Mouse (Mus musculus): Measurements from ENCODE around the gene Car10.
"Not testable (repeated sequence)": the region's sequence is repeated elsewhere in the genome, so short reads cannot be mapped to it uniquely, and the experiment has no call there.

Car10 gene

GRCm38 (mm10) chr11:93393371-93393770 is 295.5 kb downstream of the Car10 start:
- DNase-seq (ENCODE audit: low spot score in 2 of 2) = not testable (repeated sequence)

DNA sequence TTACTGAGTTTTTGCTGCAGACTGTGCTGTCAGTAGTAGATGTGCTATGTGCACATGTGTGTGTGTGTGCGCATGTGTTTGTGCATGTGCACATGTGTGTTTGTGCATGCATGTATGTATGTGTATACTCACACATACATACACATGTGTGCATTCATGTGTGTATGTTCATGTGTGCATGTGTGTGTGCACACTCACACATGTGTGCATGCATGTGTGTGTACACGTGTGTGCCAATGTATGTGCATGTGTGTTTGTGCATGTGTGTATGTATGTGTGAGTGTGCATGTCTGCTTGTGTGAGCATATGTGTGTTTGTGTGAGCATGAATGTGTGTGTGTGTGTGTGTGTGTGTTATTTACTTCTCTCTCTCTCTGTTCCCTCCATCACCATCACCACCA is 298.5 kb downstream of the Car10 start:
- no peak for DNase-seq (ENCODE audit: low spot score in 2 of 2)

GRCm38 (mm10) chr11:93401167-93401566 is 303.3 kb downstream of the Car10 start:
- DNase-seq (ENCODE audit: low spot score in 2 of 2) = not testable (repeated sequence)

DNA sequence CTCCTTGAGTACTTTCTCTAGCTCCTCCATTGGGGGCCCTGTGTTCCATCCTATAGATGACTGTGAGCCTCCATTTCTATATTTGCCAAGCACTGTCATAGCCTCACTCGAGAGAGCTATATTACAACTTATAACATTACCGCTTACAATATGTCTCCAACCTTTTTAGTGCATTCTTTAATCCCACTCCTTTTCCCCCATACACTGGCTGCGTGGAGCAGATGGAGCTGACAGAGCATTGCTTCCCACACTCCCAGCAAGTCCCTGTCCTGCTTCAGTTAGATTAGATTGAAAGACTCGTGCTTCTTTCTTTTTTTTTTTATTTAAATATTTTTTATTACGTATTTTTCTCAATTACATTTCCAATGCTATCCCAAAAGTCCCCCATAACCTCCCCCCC is 310.2 kb downstream of the Car10 start:
- DNase-seq (ENCODE audit: low spot score in 2 of 2) = no peak

GRCm38 (mm10) chr11:93431482-93431881 is 333.7 kb downstream of the Car10 start:
- no peak for DNase-seq (ENCODE audit: low spot score in 2 of 2)

DNA sequence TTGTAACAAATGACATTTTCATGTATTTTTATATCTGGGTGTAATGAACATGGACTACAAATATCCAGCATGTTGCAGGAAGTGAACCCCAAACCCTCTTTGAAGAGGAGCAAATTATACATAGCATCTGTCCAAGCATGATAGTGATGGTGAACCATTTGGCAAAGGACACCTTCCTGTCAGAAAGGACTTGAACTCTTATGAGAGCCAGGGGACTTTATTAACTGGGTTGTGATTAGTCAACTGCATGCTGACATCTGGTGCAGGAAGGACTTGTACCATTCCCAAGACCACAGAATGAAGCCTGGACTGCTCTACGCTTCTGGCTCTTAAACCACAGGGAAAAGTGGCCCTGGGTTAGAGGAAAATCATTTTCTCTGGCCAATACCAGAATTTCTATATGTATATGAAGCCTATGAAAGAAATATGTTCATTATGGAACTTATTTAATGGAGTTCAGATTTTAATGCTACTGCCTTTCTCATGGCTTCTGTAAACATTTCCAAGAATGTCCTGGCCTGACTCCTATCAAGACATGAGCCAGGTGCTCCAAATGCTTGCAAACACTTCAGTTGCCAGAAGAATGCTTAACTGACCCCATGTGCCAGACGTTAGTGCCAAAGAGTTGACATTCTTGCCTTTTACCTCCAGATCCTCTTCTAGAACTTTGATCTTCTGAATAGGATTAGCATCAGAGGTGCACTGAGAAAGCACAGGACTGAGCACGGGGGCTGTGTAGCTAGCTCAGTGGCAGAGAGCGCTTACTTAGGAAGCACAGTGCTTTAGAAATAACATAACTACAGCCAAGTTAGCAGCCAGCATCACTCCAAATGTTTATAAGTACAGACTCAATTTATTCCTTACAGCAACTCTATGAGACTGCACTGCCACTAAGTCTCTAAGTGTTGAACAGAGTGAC is 337.4 kb downstream of the Car10 start:
- no peak for DNase-seq (ENCODE audit: low spot score in 2 of 2)

GRCm38 (mm10) chr11:93436892-93437291 is 339.1 kb downstream of the Car10 start:
- DNase-seq (ENCODE audit: low spot score in 2 of 2) = no peak

DNA sequence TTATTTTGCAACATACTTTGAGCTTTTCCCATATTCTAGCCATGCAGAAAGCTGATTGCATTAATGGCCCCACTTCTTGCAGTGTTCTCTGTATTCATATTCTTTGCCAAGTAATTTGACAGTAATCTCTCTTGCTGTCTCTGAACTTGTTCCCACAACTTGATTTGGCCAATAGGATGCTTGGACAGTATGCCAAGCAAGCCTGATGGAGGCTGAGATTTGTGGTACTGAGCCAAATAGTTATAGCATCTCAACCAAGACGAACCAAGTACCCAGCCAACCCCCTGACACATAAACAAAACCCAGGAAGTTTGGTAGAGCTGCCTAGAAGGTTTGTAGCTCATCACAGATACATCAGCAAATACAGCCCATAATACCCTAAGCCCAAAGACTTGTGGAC is 342.6 kb downstream of the Car10 start:
- no peak for DNase-seq (ENCODE audit: low spot score in 2 of 2)

DNA sequence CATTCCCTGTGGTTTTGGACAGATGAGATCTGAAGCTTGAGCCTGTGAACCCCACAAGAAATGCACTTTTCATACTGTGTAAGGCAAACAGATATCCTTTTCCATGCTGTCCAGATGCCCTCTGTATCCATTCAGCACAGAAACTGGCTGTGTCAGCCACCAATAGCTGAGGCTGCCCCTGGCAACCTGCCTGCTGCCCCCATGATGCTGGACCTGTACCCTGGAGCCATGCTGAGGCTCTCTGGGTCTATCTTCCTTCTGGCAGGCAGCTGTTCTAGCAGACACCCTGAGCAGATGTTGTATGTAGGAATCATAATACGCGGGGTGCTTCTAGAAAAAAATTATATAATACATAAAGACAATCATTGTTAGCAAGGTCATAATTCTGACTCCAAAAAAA is 345.9 kb downstream of the Car10 start:
- no peak for DNase-seq (ENCODE audit: low spot score in 2 of 2)

DNA sequence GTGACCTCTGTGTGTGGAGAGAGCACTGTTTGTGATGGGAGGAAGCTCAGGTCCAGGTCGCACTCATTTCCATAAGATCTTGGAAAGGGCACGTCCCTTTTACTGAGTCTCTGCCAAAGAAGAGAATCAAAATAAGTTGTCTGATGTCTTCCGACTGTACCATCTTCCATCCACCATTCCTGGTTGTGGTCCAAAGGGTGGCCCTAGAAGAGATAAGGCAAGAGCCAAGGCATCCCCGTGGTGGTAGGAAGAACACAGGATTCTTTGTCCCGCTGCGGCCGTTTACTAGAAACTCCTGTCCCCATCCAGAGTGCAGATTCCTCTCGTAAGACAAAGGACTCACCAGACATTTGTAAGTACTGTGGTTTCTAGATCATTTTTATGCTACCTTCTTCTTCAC is 346.9 kb downstream of the Car10 start:
- no peak for DNase-seq (ENCODE audit: low spot score in 2 of 2)

GRCm38 (mm10) chr11:93447566-93447965 is 349.7 kb downstream of the Car10 start:
- DNase-seq (ENCODE audit: low spot score in 2 of 2) = no peak

DNA sequence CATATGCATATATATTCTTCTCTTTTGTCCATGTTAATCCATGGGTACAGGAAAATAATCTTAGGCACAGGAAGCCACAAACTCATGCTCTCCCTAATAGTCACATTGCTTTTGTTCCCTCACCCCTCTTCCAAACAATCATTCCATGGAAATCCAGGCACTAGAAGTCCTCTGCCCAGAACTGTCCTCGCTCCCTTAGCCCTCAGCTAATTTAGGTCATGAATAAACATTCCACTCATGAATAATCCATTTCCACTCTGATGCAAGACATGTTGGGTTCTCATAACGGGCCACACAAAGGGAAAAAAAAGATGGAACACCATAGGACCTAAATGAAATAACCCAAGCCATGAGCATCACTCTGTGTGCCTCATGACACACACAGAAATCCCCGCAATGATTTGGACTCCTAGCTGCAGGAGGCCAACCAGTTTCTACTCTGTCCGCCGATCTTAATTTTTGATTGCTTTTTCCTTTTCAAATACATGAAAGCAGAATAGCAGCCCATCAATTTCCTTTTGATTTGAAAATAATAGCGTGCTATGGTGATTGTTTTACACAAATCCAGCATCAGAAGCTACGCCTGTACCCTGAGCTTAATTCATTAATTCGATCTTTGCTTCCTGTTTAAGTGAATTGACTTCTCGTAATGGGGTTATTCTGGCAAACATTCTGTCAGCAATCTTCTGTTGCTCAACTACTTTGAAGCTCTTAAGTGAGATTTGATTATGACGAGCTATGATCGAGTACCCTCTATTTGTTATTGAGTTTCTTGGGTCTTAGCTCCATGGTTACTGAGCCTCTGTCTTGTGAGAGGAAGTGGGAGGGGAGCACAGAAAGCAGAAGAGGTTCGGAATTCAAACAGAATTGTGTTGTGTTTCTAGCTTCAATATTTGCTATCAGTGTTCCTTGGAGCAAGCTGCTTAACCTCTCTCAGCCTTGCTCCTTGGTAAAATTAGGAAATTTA is 350.7 kb downstream of the Car10 start:
- no peak for DNase-seq (ENCODE audit: low spot score in 2 of 2)

GRCm38 (mm10) chr11:93450535-93450934 is 352.7 kb downstream of the Car10 start:
- no peak for DNase-seq (ENCODE audit: low spot score in 2 of 2)

GRCm38 (mm10) chr11:93466221-93466620 is 368.4 kb downstream of the Car10 start:
- no peak for DNase-seq (ENCODE audit: low spot score in 2 of 2)

GRCm38 (mm10) chr11:93467711-93468110 is 369.9 kb downstream of the Car10 start:
- no peak for DNase-seq (ENCODE audit: low spot score in 2 of 2)

DNA sequence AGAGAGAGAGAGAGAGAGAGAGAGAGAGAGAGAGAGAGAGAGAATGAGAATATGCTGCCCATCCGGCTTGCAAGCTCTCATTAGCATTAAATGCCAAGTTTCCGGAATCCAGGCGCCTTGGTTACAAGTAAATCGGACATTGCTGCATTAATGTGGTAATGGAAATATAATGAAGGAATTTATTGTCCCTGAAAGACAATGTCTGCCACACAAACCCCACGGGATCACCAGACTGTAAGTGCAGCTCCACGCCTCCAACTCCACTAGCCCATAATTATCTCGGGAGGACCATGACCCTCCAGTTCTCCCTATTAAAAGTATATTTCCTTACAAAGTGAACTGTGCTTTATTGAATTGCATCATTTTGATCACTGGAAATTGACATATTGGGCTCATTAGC is 372.9 kb downstream of the Car10 start:
- DNase-seq (ENCODE audit: low spot score in 2 of 2) = no peak

DNA sequence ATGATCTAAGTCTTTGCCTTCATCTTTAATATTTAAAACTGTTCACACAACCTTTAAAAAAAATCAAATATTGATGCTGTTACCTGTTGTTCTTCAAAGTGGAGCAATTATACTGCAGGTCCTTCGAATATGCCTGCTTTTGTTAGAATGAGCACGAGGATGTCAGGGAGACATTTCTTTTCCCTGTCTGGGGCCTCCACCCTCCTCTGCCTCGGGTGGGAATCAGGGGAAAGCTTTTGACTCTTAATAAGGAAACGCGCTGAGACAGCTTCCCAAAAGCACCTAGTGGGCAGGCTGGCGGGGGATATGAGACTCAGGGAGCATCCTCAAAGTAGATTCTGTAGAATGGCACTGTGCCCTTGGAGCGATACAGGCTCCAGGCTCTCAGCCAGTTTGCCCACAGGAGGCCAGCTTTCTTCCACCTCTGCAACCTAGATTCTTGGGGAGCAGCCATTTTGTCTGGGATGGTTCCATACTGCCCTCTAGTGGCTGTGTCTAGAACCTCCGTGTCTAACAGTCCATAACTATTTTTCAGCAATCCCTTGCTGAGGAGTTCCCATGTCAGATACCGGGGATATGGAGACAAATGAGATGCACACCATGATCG is 373.8 kb downstream of the Car10 start:
- peak; percentile 3 to 29 for DNase-seq (ENCODE audit: low spot score in 2 of 2)

- no peak for DNase-seq (ENCODE audit: low spot score in 2 of 2)
Observed at GRCm38 (mm10) chr11:93484661-93485060, 386.8 kb downstream of the Car10 start.

- no peak for DNase-seq (ENCODE audit: low spot score in 2 of 2)
Observed at GRCm38 (mm10) chr11:93487021-93487420, 389.2 kb downstream of the Car10 start.

DNA sequence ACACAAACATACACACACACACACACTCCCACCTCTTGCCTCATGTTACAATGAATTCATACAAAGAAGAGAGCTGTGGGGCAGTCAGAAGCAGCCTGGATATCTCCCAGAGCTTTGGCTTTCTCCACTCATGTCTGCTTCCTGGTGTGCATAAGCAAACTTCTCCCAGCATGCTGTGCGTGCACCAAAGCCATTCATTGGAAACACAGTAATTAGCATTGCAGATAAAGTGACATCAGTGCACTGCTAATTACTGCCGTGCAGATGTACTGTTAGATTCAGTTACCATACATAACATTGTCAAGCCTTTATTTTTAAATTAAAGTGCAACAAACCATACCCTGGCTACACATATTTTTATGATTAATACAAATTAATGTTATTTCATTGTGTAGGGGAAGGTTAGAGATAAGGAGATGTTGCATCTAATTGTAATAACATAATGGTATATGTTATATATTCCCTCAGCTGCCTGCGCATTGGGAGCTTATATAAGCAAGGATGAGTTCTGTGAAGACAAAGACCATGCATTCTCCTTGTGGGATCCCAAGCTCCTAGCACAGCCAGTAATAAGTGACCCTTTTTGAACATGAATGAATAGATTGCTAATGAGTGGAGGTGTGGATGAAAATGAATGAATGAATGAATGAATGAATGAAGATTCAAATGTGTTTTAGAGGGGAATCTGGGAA is 390.2 kb downstream of the Car10 start:
- no peak for DNase-seq (ENCODE audit: low spot score in 2 of 2)

DNA sequence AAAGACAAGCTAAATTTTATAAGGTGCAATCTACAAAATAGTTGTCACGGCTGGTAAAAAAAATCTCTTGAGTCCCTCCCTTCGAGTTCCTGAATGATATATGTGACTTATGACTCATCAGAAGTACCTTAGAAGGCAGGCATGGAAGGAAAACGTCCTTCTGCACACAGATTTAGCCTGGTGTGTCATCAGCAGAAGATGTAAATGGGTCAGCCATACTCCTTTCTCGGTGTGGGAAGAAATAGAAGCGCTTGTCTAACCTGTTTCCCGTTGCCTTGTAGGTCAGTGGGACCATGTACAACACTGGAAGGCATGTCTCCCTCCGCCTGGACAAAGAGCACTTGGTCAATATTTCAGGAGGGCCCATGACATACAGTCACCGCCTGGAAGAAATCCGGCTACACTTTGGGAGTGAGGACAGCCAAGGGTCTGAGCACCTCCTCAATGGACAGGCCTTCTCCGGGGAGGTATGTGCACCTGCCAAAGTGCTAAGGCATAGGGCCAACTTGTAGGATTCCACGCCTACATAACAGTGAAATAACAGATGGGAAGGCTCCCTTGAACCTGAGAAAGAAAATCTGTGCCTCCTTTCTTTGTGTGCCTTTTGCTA is 392.5 kb downstream of the Car10 start:
- no peak for DNase-seq (ENCODE audit: low spot score in 2 of 2)
